Mouse (Mus musculus) small intestine, adult 2 months (tissue): ENCODE results near the gene Eps8l3.

ENCODE experiments used
- CTCF ChIP-seq: fragments of 200-500 bp; IDR thresholded peaks from 2 replicates; pipeline ENCODE4 v1.5.1; 2012; ENCODE audit warnings: low read depth, mild to moderate bottlenecking, control low read depth, inconsistent platforms, low read length, moderate library complexity, mixed read lengths; ENCODE audit not compliant: insufficient replicate concordance, insufficient read length; ENCODE audit errors: extremely low read depth
- POLR2A ChIP-seq: fragments of 200-500 bp; IDR thresholded peaks from 2 replicates; pipeline ENCODE4 v1.6.1; 2012; ENCODE audit warnings: low read depth, mild to moderate bottlenecking, control low read depth, inconsistent platforms, low read length, moderate library complexity

- TF ChIP-seq CTCF (no peak), POLR2A (no peak)
Measured at GRCm38 (mm10) chr3:107900955-107901673, 24.1 kb downstream of the Eps8l3 start.
